Mouse (Mus musculus) thymus, adult 2 months (tissue): ENCODE data around the gene Tmem178b.

Experiments used
- CTCF ChIP-seq: fragments of 200-500 bp; IDR thresholded peaks from 2 replicates; pipeline ENCODE4 v1.5.1; 2012; ENCODE audit warnings: mild to moderate bottlenecking, control low read depth, low read length, moderate library complexity, borderline replicate concordance; ENCODE audit not compliant: control insufficient read depth, poor library complexity, insufficient read depth; ENCODE audit errors: extremely low read depth
- POLR2A ChIP-seq: fragments of 200-500 bp; IDR thresholded peaks from 2 replicates; pipeline ENCODE4 v1.6.1; 2012; ENCODE audit warnings: mild to moderate bottlenecking, low read length, control low read depth, moderate library complexity; ENCODE audit not compliant: control insufficient read depth, poor library complexity, insufficient read depth; ENCODE audit errors: extremely low read depth

- no peak for TF ChIP-seq CTCF
- TF ChIP-seq POLR2A: no peak
These were observed 218.2 kb downstream of the Tmem178b start for GRCm38 (mm10) chr6:40091250-40091651.
